Mouse (Mus musculus) CH12.LX (cell line): ENCODE data around the gene Pdcd5. TPM values are rescaled to one million over a fixed set of nuclear protein-coding genes. Genes with fewer than 3 reads are reported as not detected.

Experiments
- DNase-seq: peaks from one replicate; pipeline ENCODE4 v3.0.0-alpha.2; 2013; ENCODE audit errors: extremely low read depth
- H3K27ac ChIP-seq: 2 replicates; pipeline ENCODE4 v1.5.1; 2012; ENCODE audit warnings: low read depth, mild to moderate bottlenecking, control low read depth, moderate library complexity; ENCODE audit not compliant: insufficient read depth
- H3K27me3 ChIP-seq: replicated peaks from 2 replicates; pipeline ENCODE3; 2012; ENCODE audit warnings: inconsistent platforms
- H3K36me3 ChIP-seq, 2 experiments: replicated peaks in 1 of 2; 2 replicates each; pipeline versions ENCODE3 to v1.6.1; 2012; ENCODE audit warnings: inconsistent platforms in 1 of 2, low read length in 1 of 2, mild to moderate bottlenecking in 1 of 2, mixed read lengths in 1 of 2, moderate library complexity in 1 of 2; ENCODE audit not compliant: control insufficient read depth in 1 of 2, insufficient read depth in 1 of 2
- H3K4me1 ChIP-seq, 2 experiments: 2 replicates each; pipeline ENCODE4 v1.6.1; 2012; ENCODE audit warnings: inconsistent platforms in 1 of 2, moderate library complexity in 1 of 2; ENCODE audit not compliant: insufficient read depth in 2 of 2, control insufficient read depth in 1 of 2
- H3K4me2 ChIP-seq: 2 replicates; pipeline ENCODE4 v1.6.1; 2012; ENCODE audit warnings: low read depth, mild to moderate bottlenecking, control low read depth; ENCODE audit not compliant: poor library complexity, insufficient read depth, severe bottlenecking
- H3K4me3 ChIP-seq, 3 experiments: fragments of 150-350 bp in 1 of 3; sonication (generic) in 1 of 3; replicated peaks in 1 of 3; 2 replicates each; pipeline versions ENCODE3 to v1.5.1; 2011 to 2012; ENCODE audit warnings: low read depth in 2 of 3, low read length in 2 of 3, mild to moderate bottlenecking in 2 of 3, moderate library complexity in 2 of 3, control low read depth in 1 of 3, improper control_type of control experiment in 1 of 3, inconsistent platforms in 1 of 3, mixed read lengths in 1 of 3; ENCODE audit not compliant: poor library complexity in 1 of 3
- H3K79me2 ChIP-seq: replicated peaks from 2 replicates; pipeline ENCODE4 v1.6.1; 2012; ENCODE audit warnings: mild to moderate bottlenecking, moderate library complexity; ENCODE audit not compliant: control insufficient read depth, poor library complexity, insufficient read depth, severe bottlenecking; ENCODE audit errors: extremely low read depth
- H3K9ac ChIP-seq: 2 replicates; pipeline ENCODE4 v1.6.1; 2012; ENCODE audit warnings: low read depth, mild to moderate bottlenecking, control low read depth, moderate library complexity; ENCODE audit not compliant: insufficient read depth
- H3K9me3 ChIP-seq: replicated peaks from 2 replicates; pipeline ENCODE3; 2012; ENCODE audit warnings: low read length, inconsistent platforms, mixed read lengths
- BHLHE40 ChIP-seq: IDR thresholded peaks from 2 replicates; pipeline ENCODE4 v1.6.1; 2011; ENCODE audit warnings: mild to moderate bottlenecking, low read depth, low read length, improper control_type of control experiment
- CHD2 ChIP-seq: IDR thresholded peaks from 2 replicates; pipeline ENCODE4 v1.6.1; 2011; ENCODE audit warnings: low read length, improper control_type of control experiment
- CTCF ChIP-seq, 2 experiments: IDR thresholded peaks in 1 of 2; conservative IDR thresholded peaks in 1 of 2; 2 replicates each; pipeline ENCODE4 v1.5.1; 2011 to 2012; ENCODE audit warnings: low read depth in 2 of 2, low read length in 2 of 2, improper control_type of control experiment in 1 of 2, inconsistent platforms in 1 of 2, mild to moderate bottlenecking in 1 of 2, moderate library complexity in 1 of 2
- ETS1 ChIP-seq: conservative IDR thresholded peaks from 2 replicates; pipeline ENCODE4 v1.6.1; 2012; ENCODE audit warnings: low read depth, mild to moderate bottlenecking, inconsistent platforms, low read length, improper control_type of control experiment, moderate library complexity
- GABPA ChIP-seq: IDR thresholded peaks from 2 replicates; pipeline ENCODE4 v1.6.1; 2012; ENCODE audit warnings: low read depth, low read length, improper control_type of control experiment, inconsistent platforms; ENCODE audit not compliant: insufficient replicate concordance
- HCFC1 ChIP-seq: IDR thresholded peaks from 2 replicates; pipeline ENCODE4 v1.6.1; 2012; ENCODE audit warnings: low read depth, mild to moderate bottlenecking, inconsistent platforms, low read length, improper control_type of control experiment
- IRF4 ChIP-seq: IDR thresholded peaks from 2 replicates; pipeline ENCODE4 v1.6.1; 2014; ENCODE audit warnings: low read depth, mild to moderate bottlenecking, inconsistent platforms, low read length, improper control_type of control experiment
- JUN ChIP-seq: IDR thresholded peaks from 2 replicates; pipeline ENCODE4 v1.6.1; 2011; ENCODE audit warnings: low read depth, mild to moderate bottlenecking, low read length, improper control_type of control experiment, moderate library complexity; ENCODE audit not compliant: insufficient read depth
- JUND ChIP-seq: conservative IDR thresholded peaks from 2 replicates; pipeline ENCODE4 v1.6.1; 2011; ENCODE audit warnings: low read depth, low read length, improper control_type of control experiment
- KAT2A ChIP-seq: IDR thresholded peaks from 2 replicates; pipeline ENCODE4 v1.6.1; 2012; ENCODE audit warnings: low read length, improper control_type of control experiment, inconsistent platforms; ENCODE audit not compliant: insufficient replicate concordance
- MAFK ChIP-seq: IDR thresholded peaks from 2 replicates; pipeline ENCODE4 v1.6.1; 2011; ENCODE audit warnings: low read length, improper control_type of control experiment; ENCODE audit not compliant: insufficient replicate concordance
- MAX ChIP-seq: IDR thresholded peaks from 2 replicates; pipeline ENCODE4 v1.6.1; 2011; ENCODE audit warnings: low read length, improper control_type of control experiment
- MEF2A ChIP-seq: IDR thresholded peaks from 2 replicates; pipeline ENCODE4 v1.6.1; 2014; ENCODE audit warnings: low read depth, mild to moderate bottlenecking, inconsistent platforms, low read length, improper control_type of control experiment, borderline replicate concordance
- POLR2A ChIP-seq: IDR thresholded peaks from 2 replicates; pipeline ENCODE4 v1.6.1; 2011; ENCODE audit warnings: low read depth, mild to moderate bottlenecking, improper control_type of control experiment, low read length
- POLR2AphosphoS2 ChIP-seq: IDR thresholded peaks from 2 replicates; pipeline ENCODE4 v1.6.1; 2011; ENCODE audit warnings: low read depth, low read length, improper control_type of control experiment
- RAD21 ChIP-seq: IDR thresholded peaks from 2 replicates; pipeline ENCODE4 v1.6.1; 2011; ENCODE audit warnings: low read depth, mild to moderate bottlenecking, low read length, improper control_type of control experiment, moderate library complexity
- SMC3 ChIP-seq: IDR thresholded peaks from 2 replicates; pipeline ENCODE4 v1.6.1; 2011; ENCODE audit warnings: low read depth, low read length, improper control_type of control experiment
- TCF12 ChIP-seq: IDR thresholded peaks from 2 replicates; pipeline ENCODE4 v1.6.1; 2014; ENCODE audit warnings: low read depth, mild to moderate bottlenecking, inconsistent platforms, low read length, improper control_type of control experiment
- UBTF ChIP-seq: IDR thresholded peaks from 2 replicates; pipeline ENCODE4 v1.6.1; 2012; ENCODE audit warnings: low read depth, mild to moderate bottlenecking, inconsistent platforms, low read length, improper control_type of control experiment, moderate library complexity
- USF1 ChIP-seq: IDR thresholded peaks from 2 replicates; pipeline ENCODE4 v1.6.1; 2014; ENCODE audit warnings: low read depth, mild to moderate bottlenecking, inconsistent platforms, low read length, improper control_type of control experiment
- USF2 ChIP-seq: conservative IDR thresholded peaks from 2 replicates; pipeline ENCODE4 v1.6.1; 2011; ENCODE audit warnings: low read depth, low read length, improper control_type of control experiment
- ZC3H11A ChIP-seq: IDR thresholded peaks from 2 replicates; pipeline ENCODE4 v1.6.1; 2012; ENCODE audit warnings: low read depth, mild to moderate bottlenecking, inconsistent platforms, low read length, improper control_type of control experiment
- ZKSCAN1 ChIP-seq: IDR thresholded peaks from 2 replicates; pipeline ENCODE4 v1.6.1; 2012; ENCODE audit warnings: low read depth, inconsistent platforms, low read length, improper control_type of control experiment, borderline replicate concordance
- dilution Hi-C: fragments of 300-500 bp; cut with MboI; formaldehyde crosslinking; loops from 2 replicates; pipeline ENCODE4 v1.14.3; 2020; ENCODE audit warnings: low sequenced_read_pairs; ENCODE audit not compliant: extremely low pct_unique_long_range_greater_than_20kb, extremely low pct_ligation_motif_present
- in situ Hi-C: fragments of 300-500 bp; cut with MboI; formaldehyde crosslinking; loops from 3 replicates; pipeline ENCODE4 v1.14.3; 2019; ENCODE audit warnings: low sequenced_read_pairs, low pct_ligation_motif_present, low pct_unique_long_range_greater_than_20kb, mixed read lengths
- polyA plus RNA-seq: library from polyadenylated mRNA; unstranded; fragments of >175 nt; gene quantifications from 2 replicates; pipeline ENCODE4 v1.2.1, GENCODE M21; 2012; ENCODE audit warnings: low read depth; ENCODE audit not compliant: insufficient read length
- total RNA-seq, 2 experiments: library from RNA; depleted of rRNA; stranded (reverse); fragments of 300-350 nt in 1 of 2; fragments of >200 nt in 1 of 2; gene quantifications; 2 replicates each; pipeline ENCODE4 v1.2.3; 2012 to 2014

The Pdcd5 gene
- total and polyA plus RNA-seq, 3 experiments = 174 to 242 (median 241) TPM

GRCm38 (mm10) chr7:35678976-35679375 is 31.7 kb upstream of the Pdcd5 start:
- dilution Hi-C loops (no loop called here), in situ Hi-C loops (no loop called here)
- H3K9ac ChIP-seq = no peak overlapping the region
- no peak for DNase-seq
- H3K9me3 ChIP-seq = peaks cover 9% of the 10 kb centered on the region
- H3K36me3 ChIP-seq = no peaks in the 10 kb centered on the region
- no peaks in the 10 kb centered on the region for H3K79me2 ChIP-seq
- H3K27me3 ChIP-seq = no peaks in the 10 kb centered on the region
- H3K4me2 ChIP-seq = no peak overlapping the region
- H3K4me1 ChIP-seq = peaks cover 0 to 13% of the 10 kb centered on the region in 2 experiments; a peak in 2 of 4 replicates
- no peak for TF ChIP-seq POLR2AphosphoS2
- TF ChIP-seq SMC3 = no peak
- TF ChIP-seq USF2 = no peak
- TF ChIP-seq MAX = no peak
- no peak for TF ChIP-seq TCF12
- no peak for TF ChIP-seq KAT2A
- no peak for TF ChIP-seq GABPA
- no peak for TF ChIP-seq MAFK
- TF ChIP-seq JUN = no peak
- H3K27ac ChIP-seq = no peak overlapping the region
- H3K4me3 ChIP-seq = no peak overlapping the region

GRCm38 (mm10) chr7:35668066-35669041 is 21.0 kb upstream of the Pdcd5 start:
- Histone ChIP-seq H3K9me3 (no peaks in the 10 kb centered on the region), H3K4me2 (no peak overlapping the region), H3K4me3 (no peak overlapping the region), H3K27ac (no peak overlapping the region), H3K27me3 (no peaks in the 10 kb centered on the region), H3K9ac (no peak overlapping the region), H3K4me1 (no peaks in the 10 kb centered on the region), H3K36me3 (no peaks in the 10 kb centered on the region), H3K79me2 (no peaks in the 10 kb centered on the region)
- in situ Hi-C loops (loop anchor here (25.0 kb wide), 1 partner anchor 1694 kb away; no protein-coding TSS in a partner anchor), dilution Hi-C loops (no loop called here)
- TF ChIP-seq RAD21 (no peak), ZC3H11A (no peak), UBTF (no peak), MEF2A (no peak), HCFC1 (no peak), ETS1 (no peak), IRF4 (no peak), JUND (no peak), USF1 (no peak), GABPA (no peak), CHD2 (no peak), ZKSCAN1 (no peak), POLR2A (no peak), BHLHE40 (no peak), CTCF (conservative IDR thresholded peaks at IDR 0.05 in 1 of 2, IDR thresholded peaks at IDR 0.05 in 1 of 2; ENCODE audit: low read depth in 2 of 2, low read length in 2 of 2) (no peak), SMC3 (no peak)
- DNase-seq = no peak
